In the genomic region with DNA sequence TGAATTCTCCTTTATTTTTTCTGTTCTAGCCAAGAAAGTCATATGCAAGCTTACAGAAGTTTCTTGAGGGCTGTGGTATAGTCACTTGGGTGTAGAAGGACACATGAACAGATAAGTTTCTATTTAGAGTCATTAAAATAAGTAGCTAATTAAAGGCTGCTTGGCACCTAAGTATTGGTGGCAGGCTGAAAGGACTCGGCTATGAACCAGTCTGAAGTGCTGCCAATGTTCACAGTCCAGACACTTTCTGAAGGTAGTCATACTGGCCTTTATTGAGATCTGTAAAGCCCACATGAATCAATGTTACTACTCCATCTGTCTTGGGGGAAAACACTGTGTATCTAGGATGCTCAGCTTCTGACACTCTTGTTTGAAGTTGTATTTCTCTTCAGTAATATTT, we compare ENCODE assay signal across 18 mouse cellular contexts.
"Had no signal": no experiment of that assay in that cellular context is flagged by ENCODE, and none has a peak within 500 bp of the region (broad histone marks: within the 10 kb centered on the region; RNA-seq: fewer than 3 reads in every experiment).

No protein-coding gene starts in this region.

- H3K4me1 ChIP-seq: kidney, embryonic 15.5 days; liver, embryonic 13.5 days had no signal

- H3K4me2 ChIP-seq: kidney, embryonic 15.5 days; liver, embryonic 13.5 days; midbrain, embryonic 11.5 days had no signal

- H3K27ac ChIP-seq: kidney, embryonic 15.5 days; left cerebral cortex, adult 2 months; liver, embryonic 13.5 days; stomach, postnatal 0 days had no signal

- H3K9ac ChIP-seq: kidney, embryonic 15.5 days; liver, embryonic 13.5 days had no signal

- DNase-seq: kidney, postnatal 10 days; kidney, postnatal 36 days; layer of hippocampus, postnatal 36 days; liver, embryonic 13.5 days; lung, adult 2 months; lung, postnatal 14 days; lung, postnatal 4 days; midbrain, embryonic 14.5 days; right cerebral cortex, adult 18-20 months; right cerebral cortex, postnatal 14 days; right cerebral cortex, postnatal 4 days; thymus, adult 2 months; thymus, postnatal 14 days; thymus, postnatal 4 days had no signal

- H3K9me3 ChIP-seq: kidney, embryonic 15.5 days; liver, embryonic 13.5 days had no signal

- H3K27me3 ChIP-seq: kidney, embryonic 15.5 days; liver, embryonic 13.5 days had no signal

- H3K36me3 ChIP-seq: kidney, embryonic 15.5 days; liver, embryonic 13.5 days had no signal

- H3K4me3 ChIP-seq: kidney, embryonic 15.5 days; left cerebral cortex, adult 2 months; liver, embryonic 13.5 days had no signal
